Mouse (Mus musculus) C2C12 (cell line): Measurements from ENCODE around the gene Tnf. TPM values are rescaled to one million over a fixed set of nuclear protein-coding genes. Genes with fewer than 3 reads are reported as not detected.

Experiments used
- H3K27me3 ChIP-seq: one replicate; pipeline ENCODE4 v1.6.1; 2011; ENCODE audit not compliant: control insufficient read depth, insufficient read depth, insufficient read length
- H3K36me3 ChIP-seq: one replicate; pipeline ENCODE4 v1.6.1; 2011; ENCODE audit not compliant: control insufficient read depth, insufficient read depth
- H3K4me3 ChIP-seq: one replicate; pipeline ENCODE4 v1.5.1; 2011; ENCODE audit warnings: mild to moderate bottlenecking, control low read depth; ENCODE audit not compliant: poor library complexity, insufficient read depth, severe bottlenecking
- H3K79me2 ChIP-seq: one replicate; pipeline ENCODE4 v1.6.1; 2011; ENCODE audit not compliant: control insufficient read depth, insufficient read depth
- H3K79me3 ChIP-seq: one replicate; pipeline ENCODE4 v1.6.1; 2011; ENCODE audit warnings: low read depth, control low read depth
- H3ac ChIP-seq: one replicate; pipeline ENCODE3; 2011; ENCODE audit warnings: low read depth; ENCODE audit not compliant: control insufficient read depth, insufficient read length
- CEBPB ChIP-seq: IDR thresholded peaks from one replicate; pipeline ENCODE4 v1.6.1; 2011; ENCODE audit warnings: low read depth, mild to moderate bottlenecking, control low read depth, moderate library complexity
- CTCF ChIP-seq: IDR thresholded peaks from one replicate; pipeline ENCODE4 v1.5.1; 2011; ENCODE audit not compliant: control insufficient read depth, insufficient read depth, insufficient read length
- FOSL1 ChIP-seq: IDR thresholded peaks from one replicate; pipeline ENCODE4 v1.8.0; 2011; ENCODE audit warnings: mild to moderate bottlenecking, low read length; ENCODE audit not compliant: poor library complexity, insufficient read depth, severe bottlenecking
- MAX ChIP-seq: IDR thresholded peaks from one replicate; pipeline ENCODE4 v1.6.1; 2011; ENCODE audit warnings: mild to moderate bottlenecking, control low read depth
- MYOD1 ChIP-seq: IDR thresholded peaks from one replicate; pipeline ENCODE4 v1.6.1; 2011; ENCODE audit warnings: low read depth; ENCODE audit not compliant: control insufficient read depth, insufficient read length
- MYOG ChIP-seq: IDR thresholded peaks from one replicate; pipeline ENCODE4 v1.6.1; 2011; ENCODE audit not compliant: control insufficient read depth, insufficient read length; ENCODE audit errors: extremely low read depth
- USF1 ChIP-seq: IDR thresholded peaks from one replicate; pipeline ENCODE4 v1.6.1; 2011; ENCODE audit warnings: low read depth, mild to moderate bottlenecking, control low read depth, moderate library complexity
- polyA plus RNA-seq: library from polyadenylated mRNA; unstranded; fragments of >200 nt; fragmentation: generic; extraction: Trizol; gene quantifications from one replicate; pipeline ENCODE4 v1.2.1, GENCODE M21; 2012; ENCODE audit warnings: missing spikeins

Tnf gene
- polyA plus RNA-seq, 1 experiment, result not detected

GRCm38 (mm10) chr17:35157254-35157653, 44.6 kb downstream of the Tnf start:
- TF ChIP-seq FOSL1 (no peak), CEBPB (no peak), MYOG (no peak), MYOD1 (no peak), MAX (no peak), CTCF (no peak), USF1 (no peak)
- Histone ChIP-seq H3K79me2 (peaks cover 94% of the 10 kb centered on the region), H3ac (no peak overlapping the region), H3K79me3 (peaks cover 51% of the 10 kb centered on the region), H3K36me3 (peaks cover 100% of the 10 kb centered on the region), H3K4me3 (no peak overlapping the region), H3K27me3 (no peaks in the 10 kb centered on the region)

GRCm38 (mm10) chr17:35156461-35157200, 45.2 kb downstream of the Tnf start:
- no peak for TF ChIP-seq MAX
- no peak for TF ChIP-seq CTCF
- no peak for TF ChIP-seq USF1
- TF ChIP-seq MYOG, result no peak
- no peak for TF ChIP-seq CEBPB
- TF ChIP-seq FOSL1, result no peak
- TF ChIP-seq MYOD1, result no peak
- H3K79me2 ChIP-seq, result peaks cover 92% of the 10 kb centered on the region
- H3ac ChIP-seq, result no peak overlapping the region
- H3K4me3 ChIP-seq, result no peak overlapping the region
- H3K79me3 ChIP-seq, result peaks cover 45% of the 10 kb centered on the region
- H3K27me3 ChIP-seq, result no peaks in the 10 kb centered on the region
- H3K36me3 ChIP-seq, result peaks cover 100% of the 10 kb centered on the region

- Histone ChIP-seq H3K79me2 (peaks cover 80% of the 10 kb centered on the region), H3K36me3 (peaks cover 97% of the 10 kb centered on the region), H3K79me3 (peaks cover 33% of the 10 kb centered on the region), H3K27me3 (no peaks in the 10 kb centered on the region), H3ac (no peak overlapping the region), H3K4me3 (no peak overlapping the region)
- no peak for TF ChIP-seq MYOD1
- TF ChIP-seq MAX, result no peak
- no peak for TF ChIP-seq CTCF
Observed at GRCm38 (mm10) chr17:35155451-35155850, 46.4 kb downstream of the Tnf start.

- Histone ChIP-seq H3K4me3 (no peak overlapping the region), H3K27me3 (no peaks in the 10 kb centered on the region), H3K36me3 (peaks cover 97% of the 10 kb centered on the region), H3K79me3 (peaks cover 25% of the 10 kb centered on the region), H3ac (no peak overlapping the region), H3K79me2 (peaks cover 72% of the 10 kb centered on the region)
- TF ChIP-seq FOSL1 (no peak), MYOG (no peak), CTCF (no peak), MAX (no peak), USF1 (no peak), MYOD1 (no peak), CEBPB (no peak)
Observed at GRCm38 (mm10) chr17:35154616-35155015, 47.2 kb downstream of the Tnf start.

- Histone ChIP-seq H3K79me3 (peaks cover 22% of the 10 kb centered on the region), H3K4me3 (no peak overlapping the region), H3ac (no peak overlapping the region), H3K36me3 (peaks cover 96% of the 10 kb centered on the region), H3K79me2 (peaks cover 65% of the 10 kb centered on the region), H3K27me3 (no peaks in the 10 kb centered on the region)
- TF ChIP-seq CEBPB (no peak), USF1 (no peak), MYOD1 (no peak), FOSL1 (no peak), MYOG (no peak)
Observed at GRCm38 (mm10) chr17:35153931-35154330, 47.9 kb downstream of the Tnf start.

GRCm38 (mm10) chr17:35153077-35153476, 48.7 kb downstream of the Tnf start:
- Histone ChIP-seq H3K79me2 (peaks cover 56% of the 10 kb centered on the region), H3ac (no peak overlapping the region), H3K36me3 (peaks cover 95% of the 10 kb centered on the region), H3K79me3 (peaks cover 19% of the 10 kb centered on the region), H3K4me3 (no peak overlapping the region), H3K27me3 (no peaks in the 10 kb centered on the region)
- TF ChIP-seq USF1 (no peak), FOSL1 (no peak), CTCF (no peak), CEBPB (no peak), MAX (no peak)
